Mouse (Mus musculus) monocyte, adult 59 days (primary cell): ENCODE measurements around the gene Ly6g. TPM values are rescaled to one million over a fixed set of nuclear protein-coding genes. Genes with fewer than 3 reads are reported as not detected.

Source experiments
- total RNA-seq, 2 experiments: library from RNA; stranded (reverse); gene quantifications; one replicate each; pipeline ENCODE4 v1.2.4; 2023

The Ly6g gene
- not detected for total RNA-seq

DNA sequence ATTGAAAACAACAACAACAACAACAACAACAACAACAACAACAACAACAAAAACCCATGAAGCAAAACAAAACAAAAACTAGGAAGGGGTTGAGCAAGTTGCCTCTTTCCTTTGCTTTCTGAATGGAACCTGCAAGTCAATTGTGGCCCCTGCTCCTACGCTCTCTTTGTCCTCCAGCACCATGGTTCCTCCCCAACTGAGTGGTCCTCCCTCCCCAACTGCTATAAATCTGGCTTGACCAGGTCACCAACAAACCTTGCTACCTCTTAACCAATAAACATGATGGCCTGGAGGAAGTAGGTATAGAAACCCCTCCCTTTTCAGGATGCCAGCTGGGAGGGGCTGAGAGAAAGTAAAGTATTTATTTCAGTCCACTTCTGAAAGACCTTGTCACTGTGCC lies at the start of gene Ly6g:
Ly6g (plus strand) TSS at position 301 of the 400 bp plus-strand sequence.

DNA sequence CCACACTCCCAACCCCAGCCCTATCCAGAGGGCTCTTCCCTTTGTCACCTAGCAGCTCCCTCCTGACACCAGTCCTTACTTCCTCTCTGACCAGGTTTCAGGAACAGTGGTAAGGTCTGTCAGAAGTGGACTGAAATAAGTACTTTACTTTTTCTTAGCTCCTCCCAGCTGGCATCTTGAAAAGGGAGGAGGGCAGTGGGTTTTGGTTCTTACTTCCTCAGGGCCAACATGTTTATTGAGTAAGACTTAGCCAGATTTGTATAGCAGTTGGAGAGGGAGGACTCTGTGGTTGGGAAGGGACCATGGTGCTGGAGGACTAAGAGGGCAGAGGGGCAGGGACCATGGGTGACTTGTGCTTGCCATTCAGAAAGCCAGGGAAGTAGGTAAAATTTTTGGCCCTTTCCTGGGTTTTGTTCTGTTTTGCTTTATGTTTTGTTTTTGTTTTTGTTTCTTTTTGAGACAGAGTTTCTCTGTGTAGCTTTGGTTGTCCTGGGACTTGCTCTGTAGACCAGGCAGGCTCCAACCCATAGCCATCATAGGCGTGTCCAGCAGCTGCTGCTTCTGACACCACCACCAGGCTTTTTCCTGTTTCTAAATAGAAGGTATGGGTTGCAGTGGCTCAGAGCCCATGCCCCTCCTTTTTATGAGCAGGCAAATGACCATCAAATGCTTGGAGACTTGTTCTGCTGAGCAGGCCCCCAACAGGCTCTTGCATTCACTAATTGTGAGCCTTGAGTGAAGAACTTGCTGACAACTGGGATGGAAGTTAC lies 43.0 kb upstream of the Ly6g start, which contains the start of gene Ly6c2:
Ly6c2 (minus strand) TSS at position 110 of the 770 bp plus-strand sequence.

Other genes with a start within 250 kb of the Ly6g start
- gene Ly6i, start 171.8 kb upstream of the Ly6g start, total RNA-seq: 100 to 1,000 TPM in 1 of 2 experiments, 10 to 100 TPM in 1; 92.3 to 130 TPM
- 1 to 10 TPM; 1.5 to 3.2 TPM for gene Ly6a, start 157.2 kb upstream of the Ly6g start, total RNA-seq
- 1 to 10 TPM; 2.2 to 2.5 TPM for gene Ly6c1, start 106.4 kb upstream of the Ly6g start, total RNA-seq
- 100 to 1,000 TPM; 206 to 381 TPM for gene Ly6c2, start 43.3 kb upstream of the Ly6g start, total RNA-seq
- gene BC025446, start 61.1 kb downstream of the Ly6g start, total RNA-seq: not detected
- not detected for gene Ly6f, start 113.2 kb downstream of the Ly6g start, total RNA-seq